Mouse (Mus musculus) CD8-positive naive resting alpha-beta T cell, adult 2 months (primary cell): ENCODE data around the gene Rpl31.

Source experiments
- DNase-seq, 2 experiments: peaks; one replicate each; pipeline ENCODE4 v3.0.0; 2022; ENCODE audit warnings: low read depth in 2 of 2, low spot score in 2 of 2

Rpl31 gene

GRCm38 (mm10) chr1:39367601-39368266, at the start of gene Rpl31:
Rpl31 (plus strand) TSS chr1:39367842.
- DNase-seq, result peak; percentile 93 to 98

- no peak for DNase-seq
Observed at GRCm38 (mm10) chr1:39317935-39318334, 49.7 kb upstream of the Rpl31 start.

GRCm38 (mm10) chr1:39318870-39319269, 48.8 kb upstream of the Rpl31 start:
- DNase-seq, result no peak

GRCm38 (mm10) chr1:39321954-39322353, 45.7 kb upstream of the Rpl31 start:
- no peak for DNase-seq

- no peak for DNase-seq
Observed at GRCm38 (mm10) chr1:39325228-39325627, 42.4 kb upstream of the Rpl31 start.

- DNase-seq, result no peak
Observed at GRCm38 (mm10) chr1:39327546-39327945, 40.1 kb upstream of the Rpl31 start.

- no peak for DNase-seq
Observed at GRCm38 (mm10) chr1:39330857-39331594, 36.6 kb upstream of the Rpl31 start.

- no peak for DNase-seq
Observed at GRCm38 (mm10) chr1:39332456-39332855, 35.2 kb upstream of the Rpl31 start.

- no peak for DNase-seq
Observed at GRCm38 (mm10) chr1:39335561-39336196, 32.0 kb upstream of the Rpl31 start.

GRCm38 (mm10) chr1:39336788-39337187, 30.9 kb upstream of the Rpl31 start:
- DNase-seq, result no peak

- DNase-seq, result no peak
Observed at GRCm38 (mm10) chr1:39338831-39339230, 28.8 kb upstream of the Rpl31 start.

- no peak for DNase-seq
Observed at GRCm38 (mm10) chr1:39339455-39339854, 28.2 kb upstream of the Rpl31 start.

GRCm38 (mm10) chr1:39340156-39340555, 27.5 kb upstream of the Rpl31 start:
- no peak for DNase-seq

GRCm38 (mm10) chr1:39340647-39341046, 27.0 kb upstream of the Rpl31 start:
- DNase-seq, result peak; percentile 33 to 46

GRCm38 (mm10) chr1:39341807-39342206, 25.8 kb upstream of the Rpl31 start:
- DNase-seq, result no peak

GRCm38 (mm10) chr1:39343242-39343641, 24.4 kb upstream of the Rpl31 start:
- DNase-seq, result no peak

- no peak for DNase-seq
Observed at GRCm38 (mm10) chr1:39344981-39345600, 22.6 kb upstream of the Rpl31 start.

- DNase-seq, result no peak
Observed at GRCm38 (mm10) chr1:39349001-39349400, 18.6 kb upstream of the Rpl31 start.

GRCm38 (mm10) chr1:39349427-39349826, 18.2 kb upstream of the Rpl31 start:
- no peak for DNase-seq

- DNase-seq, result no peak
Observed at GRCm38 (mm10) chr1:39361754-39362514, 5.7 kb upstream of the Rpl31 start.

GRCm38 (mm10) chr1:39362515-39362893, 5.1 kb upstream of the Rpl31 start:
- DNase-seq, result no peak
